Mouse (Mus musculus): ENCODE data around the gene Itln1. TPM values are rescaled to one million over a fixed set of nuclear protein-coding genes. Genes with fewer than 3 reads are reported as not detected.

Gene Itln1
- polyA plus RNA-seq, 1 experiment from 2014 or later, result 0.23 TPM

GRCm38 (mm10) chr1:171504586-171504985 is 30.5 kb downstream of the Itln1 start:
- H3K9ac ChIP-seq, result no peak overlapping the region
- H3K27me3 ChIP-seq (replicated peaks), result no peaks in the 10 kb centered on the region
- 72% methylated on average over 4 of the region's 4 CpGs for WGBS
- no peaks in the 10 kb centered on the region for H3K36me3 ChIP-seq
- H3K4me1 ChIP-seq, result no peaks in the 10 kb centered on the region
- no peaks in the 10 kb centered on the region for H3K9me3 ChIP-seq
- ATAC-seq (ENCODE audit: insufficient read depth, low FRiP score, low read depth), result no peak
- no peak overlapping the region; the same call in 1 of the 2 replicates for H3K4me3 ChIP-seq (replicated peaks)
- H3K4me2 ChIP-seq, result peak overlapping the region; percentile 66
- H3K27ac ChIP-seq, result no peak overlapping the region

DNA sequence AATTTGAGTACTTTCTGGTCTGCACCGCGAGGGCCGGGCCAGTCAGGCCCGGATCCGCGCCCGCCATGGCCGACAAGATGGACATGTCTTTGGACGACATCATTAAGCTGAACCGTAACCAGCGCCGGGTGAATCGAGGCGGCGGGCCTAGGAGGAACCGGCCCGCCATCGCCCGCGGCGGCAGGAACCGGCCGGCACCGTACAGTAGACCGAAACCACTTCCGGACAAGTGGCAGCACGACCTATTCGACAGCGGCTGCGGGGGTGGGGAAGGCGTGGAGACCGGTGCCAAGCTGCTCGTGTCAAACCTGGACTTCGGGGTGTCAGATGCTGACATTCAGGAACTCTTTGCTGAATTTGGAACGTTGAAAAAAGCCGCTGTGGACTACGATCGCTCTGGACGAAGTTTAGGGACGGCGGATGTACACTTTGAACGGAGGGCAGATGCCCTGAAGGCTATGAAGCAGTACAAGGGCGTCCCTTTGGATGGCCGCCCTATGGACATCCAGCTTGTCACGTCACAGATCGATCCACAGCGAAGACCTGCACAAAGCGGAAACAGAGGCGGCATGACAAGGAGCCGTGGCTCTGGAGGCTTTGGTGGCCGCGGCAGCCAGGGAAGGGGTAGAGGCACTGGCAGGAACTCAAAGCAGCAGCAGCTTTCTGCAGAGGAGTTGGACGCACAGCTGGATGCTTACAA is 31.4 kb downstream of the Itln1 start:
- under 1% methylated on average over 53 of the region's 53 CpGs for WGBS
- Histone ChIP-seq H3K27ac (peak overlapping the region; percentile 99), H3K4me3 (replicated peaks) (peak overlapping the region; percentile 56), H3K9ac (peak overlapping the region; percentile 67), H3K9me3 (no peaks in the 10 kb centered on the region), H3K4me1 (no peaks in the 10 kb centered on the region), H3K27me3 (replicated peaks) (no peaks in the 10 kb centered on the region), H3K4me2 (peak overlapping the region; percentile 66), H3K36me3 (no peaks in the 10 kb centered on the region)
- ATAC-seq (ENCODE audit: insufficient read depth, low FRiP score, low read depth), result peak; percentile 57

DNA sequence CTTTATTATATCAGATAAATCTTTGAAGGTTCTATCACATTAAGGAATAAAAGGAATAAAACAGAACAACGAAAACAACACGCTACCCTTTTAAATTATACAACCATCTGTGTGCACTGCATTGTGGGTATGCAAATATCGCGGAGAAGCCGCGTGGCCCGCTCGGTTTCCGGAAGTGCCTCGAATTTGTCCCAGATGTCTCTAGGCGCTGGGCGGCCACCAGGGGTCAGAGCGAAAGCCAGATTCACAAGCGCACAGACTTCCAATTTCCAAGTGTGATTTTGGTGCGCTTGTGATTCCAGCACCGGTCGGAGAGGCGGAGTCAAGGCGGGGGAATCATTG is 31.9 kb downstream of the Itln1 start, which contains the start of gene Alyref2:
Gene Alyref2 (plus strand): TSS at position 229 of the 342 bp plus-strand sequence.
- Histone ChIP-seq H3K9me3 (no peaks in the 10 kb centered on the region), H3K9ac (peak within 1 kb of the TSS; percentile 67), H3K4me1 (no peaks in the 10 kb centered on the region), H3K4me3 (replicated peaks) (peak within 1 kb of the TSS; percentile 56), H3K36me3 (no peaks in the 10 kb centered on the region), H3K27me3 (replicated peaks) (no peaks in the 10 kb centered on the region), H3K4me2 (peak within 1 kb of the TSS; percentile 66), H3K27ac (peak within 1 kb of the TSS; percentile 99)
- peak; percentile 87 for ATAC-seq (ENCODE audit: insufficient read depth, low FRiP score, low read depth)
- under 1% methylated on average over 19 of the region's 19 CpGs for WGBS

GRCm38 (mm10) chr1:171502388-171503249 is 32.5 kb downstream of the Itln1 start:
- Histone ChIP-seq H3K9me3 (no peaks in the 10 kb centered on the region), H3K4me2 (peak overlapping the region; percentile 66), H3K9ac (no peak overlapping the region), H3K4me3 (replicated peaks) (no peak overlapping the region; the same call in 1 of the 2 replicates), H3K27me3 (replicated peaks) (no peaks in the 10 kb centered on the region), H3K27ac (peak overlapping the region; percentile 99), H3K4me1 (no peaks in the 10 kb centered on the region), H3K36me3 (no peaks in the 10 kb centered on the region)
- WGBS, result under 1% methylated on average over 14 of the region's 14 CpGs
- peak; percentile 86 for ATAC-seq (ENCODE audit: insufficient read depth, low FRiP score, low read depth)

DNA sequence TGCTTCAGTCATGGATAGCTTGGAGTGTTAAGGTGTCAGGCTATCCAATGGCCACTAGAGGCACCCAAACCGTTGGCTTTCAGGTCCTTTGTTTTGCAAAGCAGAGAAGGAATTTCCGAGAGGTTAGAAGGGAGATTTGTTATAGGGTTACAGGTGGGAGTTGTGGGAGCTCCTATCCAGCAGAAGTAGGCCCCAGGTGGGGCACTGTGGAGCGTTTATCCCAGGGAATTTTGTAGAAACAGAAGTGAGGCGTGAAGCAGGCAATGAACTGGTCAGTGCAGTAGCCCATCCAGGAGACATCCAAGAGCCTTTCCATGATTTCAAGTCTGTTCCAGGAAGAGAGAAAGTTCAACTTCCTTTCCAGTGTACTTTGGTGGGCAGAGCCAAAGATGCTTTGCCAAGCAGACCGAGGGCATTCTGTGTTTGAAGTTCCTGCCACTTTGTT is 33.4 kb downstream of the Itln1 start:
- no peak for ATAC-seq (ENCODE audit: insufficient read depth, low FRiP score, low read depth)
- Histone ChIP-seq H3K36me3 (no peaks in the 10 kb centered on the region), H3K27ac (peak overlapping the region; percentile 99), H3K4me1 (no peaks in the 10 kb centered on the region), H3K4me3 (replicated peaks) (no peak overlapping the region), H3K9me3 (no peaks in the 10 kb centered on the region), H3K4me2 (peak overlapping the region; percentile 37), H3K9ac (no peak overlapping the region), H3K27me3 (replicated peaks) (no peaks in the 10 kb centered on the region)
- WGBS, result 7% methylated on average over 5 of the region's 5 CpGs

GRCm38 (mm10) chr1:171501016-171501610 is 34.0 kb downstream of the Itln1 start:
- no peaks in the 10 kb centered on the region for H3K36me3 ChIP-seq
- no peak overlapping the region for H3K9ac ChIP-seq
- no peaks in the 10 kb centered on the region for H3K4me1 ChIP-seq
- H3K27ac ChIP-seq, result no peak overlapping the region
- H3K27me3 ChIP-seq (replicated peaks), result no peaks in the 10 kb centered on the region
- no peak for ATAC-seq (ENCODE audit: insufficient read depth, low FRiP score, low read depth)
- 63% methylated on average over 6 of the region's 6 CpGs for WGBS
- no peaks in the 10 kb centered on the region for H3K9me3 ChIP-seq
- no peak overlapping the region for H3K4me2 ChIP-seq
- no peak overlapping the region for H3K4me3 ChIP-seq (replicated peaks)

- Histone ChIP-seq H3K27ac (no peak overlapping the region), H3K27me3 (replicated peaks) (no peaks in the 10 kb centered on the region), H3K9ac (no peak overlapping the region), H3K36me3 (no peaks in the 10 kb centered on the region), H3K4me3 (replicated peaks) (no peak overlapping the region), H3K9me3 (no peaks in the 10 kb centered on the region), H3K4me1 (no peaks in the 10 kb centered on the region), H3K4me2 (no peak overlapping the region)
- 72% methylated on average over 5 of the region's 5 CpGs for WGBS
- no peak for ATAC-seq (ENCODE audit: insufficient read depth, low FRiP score, low read depth)
Measured at GRCm38 (mm10) chr1:171499856-171500255, 35.2 kb downstream of the Itln1 start.

DNA sequence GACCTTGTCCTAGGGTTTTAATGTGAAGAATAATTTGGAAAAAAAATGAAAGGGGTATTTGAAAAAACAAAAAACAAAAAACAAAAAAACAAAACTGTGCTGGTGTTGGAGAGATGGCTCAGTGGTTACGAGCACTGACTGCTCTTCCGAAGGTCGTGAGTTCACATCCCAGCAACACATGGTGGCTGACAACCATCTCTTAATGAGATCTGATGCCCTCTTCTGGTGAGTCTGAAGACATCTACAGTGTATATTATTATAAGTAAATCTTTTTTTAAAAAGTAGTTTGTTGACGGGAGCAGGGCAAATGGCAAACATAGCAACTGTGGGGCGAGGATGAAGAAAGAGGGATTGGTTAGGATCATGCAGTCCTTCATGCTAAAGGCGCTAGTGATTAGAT is 39.7 kb downstream of the Itln1 start:
- WGBS, result 83% methylated on average over 6 of the region's 6 CpGs
- no peak overlapping the region for H3K4me2 ChIP-seq
- no peaks in the 10 kb centered on the region for H3K27me3 ChIP-seq (replicated peaks)
- ATAC-seq (ENCODE audit: insufficient read depth, low FRiP score, low read depth), result no peak
- no peak overlapping the region for H3K27ac ChIP-seq
- no peak overlapping the region for H3K4me3 ChIP-seq (replicated peaks)
- H3K9me3 ChIP-seq, result no peaks in the 10 kb centered on the region
- no peaks in the 10 kb centered on the region for H3K4me1 ChIP-seq
- no peaks in the 10 kb centered on the region for H3K36me3 ChIP-seq
- H3K9ac ChIP-seq, result no peak overlapping the region

DNA sequence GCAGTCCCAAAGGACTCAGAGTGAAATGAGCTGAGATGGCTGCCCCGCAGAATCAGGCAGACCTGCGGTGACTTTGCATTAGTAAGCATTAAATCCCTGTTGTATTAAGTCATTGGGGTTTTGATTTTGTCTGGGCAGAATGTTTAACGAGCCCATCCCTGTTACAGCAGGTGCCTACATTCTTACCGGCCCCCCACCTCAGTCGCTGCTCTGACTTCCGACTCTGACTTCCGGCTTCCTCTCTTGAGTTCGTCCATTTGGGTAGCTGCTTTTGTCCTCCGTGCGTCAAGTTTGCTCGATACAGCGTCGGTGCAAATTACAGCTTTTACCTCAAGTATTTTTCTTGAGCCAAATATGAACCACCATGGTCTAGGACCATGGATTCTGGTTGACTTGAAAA is 40.9 kb downstream of the Itln1 start:
- H3K36me3 ChIP-seq, result no peaks in the 10 kb centered on the region
- WGBS, result 91% methylated on average over 13 of the region's 13 CpGs
- no peaks in the 10 kb centered on the region; the same call in 1 of the 2 replicates for H3K9me3 ChIP-seq
- no peak overlapping the region for H3K4me2 ChIP-seq
- H3K4me3 ChIP-seq (replicated peaks), result no peak overlapping the region
- no peaks in the 10 kb centered on the region for H3K4me1 ChIP-seq
- no peak overlapping the region for H3K9ac ChIP-seq
- H3K27me3 ChIP-seq (replicated peaks), result no peaks in the 10 kb centered on the region
- no peak for ATAC-seq (ENCODE audit: insufficient read depth, low FRiP score, low read depth)
- no peak overlapping the region for H3K27ac ChIP-seq

- no peak; the same call in 1 of the 2 replicates for ATAC-seq (ENCODE audit: insufficient read depth, low FRiP score, low read depth)
- WGBS, result 31% methylated on average over 2 of the region's 2 CpGs
- H3K27ac ChIP-seq, result no peak overlapping the region
Measured at GRCm38 (mm10) chr1:171478968-171479367, 56.1 kb downstream of the Itln1 start.

DNA sequence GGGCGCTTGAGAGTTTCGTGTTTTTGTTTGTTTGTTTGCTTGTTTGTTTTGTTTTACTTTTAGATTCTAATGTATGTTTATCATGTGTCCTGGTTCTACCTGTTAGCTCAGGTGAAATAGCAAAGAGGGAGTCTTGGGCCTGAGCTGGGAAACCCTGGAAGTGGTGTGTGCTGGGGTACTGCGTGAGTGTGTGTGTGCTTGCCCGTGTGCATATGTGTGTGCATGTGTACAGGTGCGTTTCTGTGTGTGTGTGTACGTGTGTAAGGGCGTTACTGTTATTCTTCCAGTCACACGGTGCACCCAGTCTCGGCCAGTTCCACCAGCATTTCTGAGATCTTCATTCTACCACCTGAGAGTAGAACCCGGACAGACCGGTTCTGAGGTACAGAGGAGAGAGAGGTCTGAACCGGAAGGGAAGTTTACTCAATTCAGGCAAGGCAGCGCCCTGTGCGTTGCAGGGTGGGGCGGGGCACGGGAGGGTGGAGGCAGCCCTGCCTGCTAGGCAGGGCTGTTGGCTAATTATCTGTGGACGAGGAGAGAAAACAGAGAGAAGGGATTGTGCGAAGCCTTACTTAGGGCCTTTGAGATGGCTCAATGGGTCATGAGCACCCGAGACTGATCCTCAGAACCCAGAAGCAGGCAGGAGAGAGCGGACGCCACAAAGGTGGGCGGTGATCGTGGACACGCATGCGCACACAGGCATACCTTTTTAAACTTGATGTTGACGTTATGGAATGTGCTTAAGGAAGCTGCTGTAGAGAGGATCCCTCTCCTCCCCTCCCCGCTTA is 57.1 kb downstream of the Itln1 start:
- H3K9ac ChIP-seq, result no peak overlapping the region
- H3K9me3 ChIP-seq, result no peaks in the 10 kb centered on the region
- 49% methylated on average over 27 of the region's 27 CpGs for WGBS
- ATAC-seq (ENCODE audit: insufficient read depth, low FRiP score, low read depth), result peak; percentile 93
- H3K4me3 ChIP-seq (replicated peaks), result peak overlapping the region; percentile 30
- peak overlapping the region; percentile 87 for H3K27ac ChIP-seq
- H3K36me3 ChIP-seq, result no peaks in the 10 kb centered on the region
- H3K4me1 ChIP-seq, result no peaks in the 10 kb centered on the region
- peak overlapping the region; percentile 43 for H3K4me2 ChIP-seq
- H3K27me3 ChIP-seq (replicated peaks), result no peaks in the 10 kb centered on the region

More at GRCm38 (mm10) chr1:171478968-171479367, 56.1 kb downstream of the Itln1 start:
- no peak overlapping the region for H3K4me2 ChIP-seq
- no peaks in the 10 kb centered on the region for H3K4me1 ChIP-seq
- H3K36me3 ChIP-seq, result no peaks in the 10 kb centered on the region
- H3K4me3 ChIP-seq (replicated peaks), result no peak overlapping the region
- no peaks in the 10 kb centered on the region for H3K9me3 ChIP-seq
- no peak overlapping the region for H3K9ac ChIP-seq
- no peaks in the 10 kb centered on the region for H3K27me3 ChIP-seq (replicated peaks)

All from stomach, embryonic 15.5 days (tissue).